Mouse (Mus musculus): Measurements from ENCODE around the gene Fam19a2.

The Fam19a2 gene

GRCm38 (mm10) chr10:123263876-123264309 is at the start of gene Fam19a2:
Fam19a2 (plus strand) TSS chr10:123263996.
- in situ Hi-C loops (cut with MboI; ENCODE audit: low pct_unique_long_range_greater_than_20kb in 1 of 2, low sequenced_read_pairs in 2 of 2, unreplicated experiment in 1 of 2) = no loop called here

- in situ Hi-C loops (cut with MboI; ENCODE audit: low pct_unique_long_range_greater_than_20kb in 1 of 2, low sequenced_read_pairs in 2 of 2, unreplicated experiment in 1 of 2) = no loop called here
Observed at GRCm38 (mm10) chr10:123222785-123223184, 41.0 kb upstream of the Fam19a2 start.

GRCm38 (mm10) chr10:123229420-123229819 is 34.4 kb upstream of the Fam19a2 start:
- in situ Hi-C loops (cut with MboI; ENCODE audit: low pct_unique_long_range_greater_than_20kb in 1 of 2, low sequenced_read_pairs in 2 of 2, unreplicated experiment in 1 of 2) = no loop called here

- in situ Hi-C loops (cut with MboI; ENCODE audit: low pct_unique_long_range_greater_than_20kb in 1 of 2, low sequenced_read_pairs in 2 of 2, unreplicated experiment in 1 of 2) = no loop called here
Observed at GRCm38 (mm10) chr10:123248063-123248462, 15.7 kb upstream of the Fam19a2 start.

GRCm38 (mm10) chr10:123251904-123252303 is 11.9 kb upstream of the Fam19a2 start:
- in situ Hi-C loops (cut with MboI; ENCODE audit: low pct_unique_long_range_greater_than_20kb in 1 of 2, low sequenced_read_pairs in 2 of 2, unreplicated experiment in 1 of 2) = no loop called here

- in situ Hi-C loops (cut with MboI; ENCODE audit: low pct_unique_long_range_greater_than_20kb in 1 of 2, low sequenced_read_pairs in 2 of 2, unreplicated experiment in 1 of 2) = no loop called here
Observed at GRCm38 (mm10) chr10:123254299-123254698, 9.5 kb upstream of the Fam19a2 start.

GRCm38 (mm10) chr10:123255674-123256348 is 8.0 kb upstream of the Fam19a2 start:
- in situ Hi-C loops (cut with MboI; ENCODE audit: low pct_unique_long_range_greater_than_20kb in 1 of 2, low sequenced_read_pairs in 2 of 2, unreplicated experiment in 1 of 2) = no loop called here

GRCm38 (mm10) chr10:123264461-123265191 is 830 bp downstream of the Fam19a2 start:
- in situ Hi-C loops (cut with MboI; ENCODE audit: low pct_unique_long_range_greater_than_20kb in 1 of 2, low sequenced_read_pairs in 2 of 2, unreplicated experiment in 1 of 2) = no loop called here

GRCm38 (mm10) chr10:123265241-123265790 is 1.5 kb downstream of the Fam19a2 start:
- in situ Hi-C loops (cut with MboI; ENCODE audit: low pct_unique_long_range_greater_than_20kb in 1 of 2, low sequenced_read_pairs in 2 of 2, unreplicated experiment in 1 of 2) = no loop called here

- in situ Hi-C loops (cut with MboI; ENCODE audit: low pct_unique_long_range_greater_than_20kb in 1 of 2, low sequenced_read_pairs in 2 of 2, unreplicated experiment in 1 of 2) = no loop called here
Observed at GRCm38 (mm10) chr10:123268568-123268967, 4.8 kb downstream of the Fam19a2 start.

GRCm38 (mm10) chr10:123274554-123274953 is 10.8 kb downstream of the Fam19a2 start:
- in situ Hi-C loops (cut with MboI; ENCODE audit: low pct_unique_long_range_greater_than_20kb in 1 of 2, low sequenced_read_pairs in 2 of 2, unreplicated experiment in 1 of 2) = no loop called here

- in situ Hi-C loops (cut with MboI; ENCODE audit: low pct_unique_long_range_greater_than_20kb in 1 of 2, low sequenced_read_pairs in 2 of 2, unreplicated experiment in 1 of 2) = no loop called here
Observed at GRCm38 (mm10) chr10:123307300-123307699, 43.5 kb downstream of the Fam19a2 start.

GRCm38 (mm10) chr10:123326271-123326670 is 62.5 kb downstream of the Fam19a2 start:
- in situ Hi-C loops (cut with MboI; ENCODE audit: low pct_unique_long_range_greater_than_20kb in 1 of 2, low sequenced_read_pairs in 2 of 2, unreplicated experiment in 1 of 2) = no loop called here

GRCm38 (mm10) chr10:123341280-123341679 is 77.5 kb downstream of the Fam19a2 start:
- in situ Hi-C loops (cut with MboI; ENCODE audit: low pct_unique_long_range_greater_than_20kb in 1 of 2, low sequenced_read_pairs in 2 of 2, unreplicated experiment in 1 of 2) = no loop called here

GRCm38 (mm10) chr10:123342591-123343236 is 78.9 kb downstream of the Fam19a2 start:
- in situ Hi-C loops (cut with MboI; ENCODE audit: low pct_unique_long_range_greater_than_20kb in 1 of 2, low sequenced_read_pairs in 2 of 2, unreplicated experiment in 1 of 2) = no loop called here

GRCm38 (mm10) chr10:123346301-123346700 is 82.5 kb downstream of the Fam19a2 start:
- in situ Hi-C loops (cut with MboI; ENCODE audit: low pct_unique_long_range_greater_than_20kb in 1 of 2, low sequenced_read_pairs in 2 of 2, unreplicated experiment in 1 of 2) = no loop called here

GRCm38 (mm10) chr10:123353667-123354066 is 89.9 kb downstream of the Fam19a2 start:
- in situ Hi-C loops (cut with MboI; ENCODE audit: low pct_unique_long_range_greater_than_20kb in 1 of 2, low sequenced_read_pairs in 2 of 2, unreplicated experiment in 1 of 2) = no loop called here

- in situ Hi-C loops (cut with MboI; ENCODE audit: low pct_unique_long_range_greater_than_20kb in 1 of 2, low sequenced_read_pairs in 2 of 2, unreplicated experiment in 1 of 2) = no loop called here
Observed at GRCm38 (mm10) chr10:123357010-123357409, 93.2 kb downstream of the Fam19a2 start.

GRCm38 (mm10) chr10:123360492-123360891 is 96.7 kb downstream of the Fam19a2 start:
- in situ Hi-C loops (cut with MboI; ENCODE audit: low pct_unique_long_range_greater_than_20kb in 1 of 2, low sequenced_read_pairs in 2 of 2, unreplicated experiment in 1 of 2) = no loop called here

All from mouse embryonic stem cell (cell line).